8 mouse cellular contexts compared by ENCODE assay signal in genomic region chr19:42612654-42613053, GRCm38 (mm10). TPM values are rescaled to one million over a fixed set of nuclear protein-coding genes. Genes with fewer than 3 reads are reported as not detected.
DNase-seq lines count a peak whose midpoint lies in the region; ATAC-seq and TF ChIP-seq lines count a peak whose summit lies in the region.

Gene Loxl4 (minus strand): TSS chr19:42612813.

- DNase-seq in spleen, adult 18-20 months, result peak; percentile 16
- no peak for DNase-seq in spleen, postnatal 4 days (ENCODE audit: low spot score in 2 of 2)
- peak; percentile 58 for DNase-seq in lung, postnatal 0 days (ENCODE audit: low spot score)
- DNase-seq in layer of hippocampus, adult 11-12 months (ENCODE audit: low spot score), result no peak

- under 1% methylated on average over 37 of the region's 37 CpGs for WGBS in embryonic facial prominence, embryonic 13.5 days
- WGBS in heart, embryonic 12.5 days, result under 1% methylated on average over 37 of the region's 37 CpGs
- 1% methylated on average over 37 of the region's 37 CpGs for WGBS in kidney, embryonic 14.5 days
- 1% methylated on average over 34 of the region's 37 CpGs for WGBS in lung, postnatal 0 days
- WGBS in stomach, embryonic 15.5 days, result under 1% methylated on average over 35 of the region's 37 CpGs

- peaks cover 12% of the 10 kb centered on the region for H3K4me1 ChIP-seq in embryonic facial prominence, embryonic 13.5 days
- peaks cover 16% of the 10 kb centered on the region for H3K4me1 ChIP-seq in heart, embryonic 12.5 days (replicated peaks)
- H3K4me1 ChIP-seq in kidney, embryonic 14.5 days (ENCODE audit: control insufficient read depth, insufficient read depth, low read length), result no peaks in the 10 kb centered on the region
- no peaks in the 10 kb centered on the region for H3K4me1 ChIP-seq in lung, postnatal 0 days (ENCODE audit: insufficient read depth, low read depth, low read length)
- H3K4me1 ChIP-seq in stomach, embryonic 15.5 days, result peaks cover 13% of the 10 kb centered on the region; the same call in 1 of the 2 replicates

- no peak for TF ChIP-seq EP300 in lung, postnatal 0 days (IDR thresholded peaks at IDR 0.05)

- H3K9ac ChIP-seq in embryonic facial prominence, embryonic 13.5 days, result peak within 1 kb of the TSS; percentile 64
- peak within 1 kb of the TSS; percentile 33; the same call in 1 of the 2 replicates for H3K9ac ChIP-seq in heart, embryonic 12.5 days
- H3K9ac ChIP-seq in kidney, embryonic 14.5 days (ENCODE audit: low read depth, low read length), result peak within 1 kb of the TSS; percentile 53
- no peak within 1 kb of the TSS; the same call in 1 of the 2 replicates for H3K9ac ChIP-seq in lung, postnatal 0 days (replicated peaks; ENCODE audit: low read depth)
- H3K9ac ChIP-seq in stomach, embryonic 15.5 days, result peak within 1 kb of the TSS; percentile 1; the same call in 1 of the 2 replicates

- H3K9me3 ChIP-seq in embryonic facial prominence, embryonic 13.5 days, result no peaks in the 10 kb centered on the region
- H3K9me3 ChIP-seq in heart, embryonic 12.5 days (replicated peaks), result no peaks in the 10 kb centered on the region
- no peaks in the 10 kb centered on the region for H3K9me3 ChIP-seq in kidney, embryonic 14.5 days (ENCODE audit: control insufficient read depth, low read length)
- H3K9me3 ChIP-seq in lung, postnatal 0 days (ENCODE audit: low read length), result no peaks in the 10 kb centered on the region
- H3K9me3 ChIP-seq in stomach, embryonic 15.5 days, result no peaks in the 10 kb centered on the region

- H3K36me3 ChIP-seq in embryonic facial prominence, embryonic 13.5 days, result no peaks in the 10 kb centered on the region
- no peaks in the 10 kb centered on the region for H3K36me3 ChIP-seq in heart, embryonic 12.5 days
- H3K36me3 ChIP-seq in kidney, embryonic 14.5 days (ENCODE audit: control insufficient read depth, insufficient read depth, low read length), result no peaks in the 10 kb centered on the region
- H3K36me3 ChIP-seq in lung, postnatal 0 days (ENCODE audit: insufficient read depth, low read length), result no peaks in the 10 kb centered on the region
- H3K36me3 ChIP-seq in stomach, embryonic 15.5 days, result no peaks in the 10 kb centered on the region

- H3K4me3 ChIP-seq in embryonic facial prominence, embryonic 13.5 days, result peak within 1 kb of the TSS; percentile 45
- H3K4me3 ChIP-seq in heart, embryonic 12.5 days, result peak within 1 kb of the TSS; percentile 52
- H3K4me3 ChIP-seq in kidney, embryonic 14.5 days (ENCODE audit: low read length), result peak within 1 kb of the TSS; percentile 38
- H3K4me3 ChIP-seq in lung, postnatal 0 days (ENCODE audit: low read depth, low read length), result peak within 1 kb of the TSS; percentile 35
- peak within 1 kb of the TSS; percentile 43 for H3K4me3 ChIP-seq in stomach, embryonic 15.5 days (replicated peaks)

- no peak for ATAC-seq in embryonic facial prominence, embryonic 13.5 days (ENCODE audit: insufficient number of reproducible peaks, insufficient read depth, low FRiP score, low TSS enrichment, low read depth)
- ATAC-seq in heart, embryonic 12.5 days (ENCODE audit: insufficient number of reproducible peaks, low FRiP score), result peak; percentile 74; the same call in 1 of the 2 replicates
- peak; percentile 65 for ATAC-seq in kidney, embryonic 14.5 days (ENCODE audit: low FRiP score, low TSS enrichment)
- ATAC-seq in lung, postnatal 0 days, result peak; percentile 81
- ATAC-seq in stomach, embryonic 15.5 days (ENCODE audit: insufficient read depth, low FRiP score, low read depth), result peak; percentile 68

- H3K27ac ChIP-seq in embryonic facial prominence, embryonic 13.5 days, result no peak within 1 kb of the TSS
- no peak within 1 kb of the TSS for H3K27ac ChIP-seq in heart, embryonic 12.5 days (ENCODE audit: poor library complexity, severe bottlenecking)
- no peak within 1 kb of the TSS for H3K27ac ChIP-seq in kidney, embryonic 14.5 days (ENCODE audit: low read depth, low read length)
- H3K27ac ChIP-seq in lung, postnatal 0 days (ENCODE audit: low read length), result no peak within 1 kb of the TSS
- H3K27ac ChIP-seq in stomach, embryonic 15.5 days, result no peak within 1 kb of the TSS

- peak within 1 kb of the TSS; percentile 71 for H3K4me2 ChIP-seq in embryonic facial prominence, embryonic 13.5 days
- peak within 1 kb of the TSS; percentile 78 for H3K4me2 ChIP-seq in heart, embryonic 12.5 days
- peak within 1 kb of the TSS; percentile 75 for H3K4me2 ChIP-seq in kidney, embryonic 14.5 days (replicated peaks; ENCODE audit: low read depth, low read length)
- H3K4me2 ChIP-seq in lung, postnatal 0 days (replicated peaks; ENCODE audit: low read depth, low read length), result peak within 1 kb of the TSS; percentile 81
- H3K4me2 ChIP-seq in stomach, embryonic 15.5 days, result peak within 1 kb of the TSS; percentile 78

- H3K27me3 ChIP-seq in embryonic facial prominence, embryonic 13.5 days, result peaks cover 25% of the 10 kb centered on the region
- peaks cover 41% of the 10 kb centered on the region for H3K27me3 ChIP-seq in heart, embryonic 12.5 days (replicated peaks)
- no peaks in the 10 kb centered on the region; the same call in 1 of the 2 replicates for H3K27me3 ChIP-seq in kidney, embryonic 14.5 days (ENCODE audit: control insufficient read depth, insufficient read depth, low read length)
- H3K27me3 ChIP-seq in lung, postnatal 0 days (replicated peaks; ENCODE audit: insufficient read depth, low read length), result no peaks in the 10 kb centered on the region
- H3K27me3 ChIP-seq in stomach, embryonic 15.5 days (replicated peaks), result 0 out of 2 replicates have a peak, but pooled peaks cover 4% of the 10 kb centered on the region

- TF ChIP-seq CTCF in lung, postnatal 0 days (IDR thresholded peaks at IDR 0.05), result no peak

RNA-seq across cellular contexts. Expression of gene Loxl4, which starts in this region (rescaled TPM):
- 1.7 and 2.9 TPM in 2 replicates for polyA plus RNA-seq in embryonic facial prominence, embryonic 13.5 days (2015; fragmentation: Nextera tagmentation; extraction: Ambion mirVana)
- 0.18 and 0.27 TPM in 2 replicates for polyA plus RNA-seq in heart, embryonic 12.5 days (2016; fragmentation: Nextera tagmentation; extraction: Ambion mirVana)
- polyA plus RNA-seq in kidney, embryonic 14.5 days (2014; fragmentation: Nextera tagmentation; extraction: Ambion mirVana), result 0.93 and 1.9 TPM in 2 replicates
- polyA plus RNA-seq in lung, postnatal 0 days (2015; fragmentation: Nextera tagmentation; extraction: Ambion mirVana), result 0.60 and 0.64 TPM in 2 replicates
- 2.7 and 3.1 TPM in 2 replicates for polyA plus RNA-seq in stomach, embryonic 15.5 days (2015; fragmentation: Nextera tagmentation; extraction: Ambion mirVana)

Comparison
In these comparisons a context has a peak if more than half of its experiments do, and no peak if none do; other contexts are left out.
1. DNase-seq: peak in spleen, adult 18-20 months (2 of 2); none in spleen, postnatal 4 days (0 of 2) and layer of hippocampus, adult 11-12 months (single experiment).
2. Peak in ATAC-seq, H3K4me3 ChIP-seq, H3K9ac ChIP-seq and H3K4me2 ChIP-seq in heart, embryonic 12.5 days; RNA of the gene not detected or under 1 TPM.
3. Peak in DNase-seq, ATAC-seq, H3K4me3 ChIP-seq and H3K4me2 ChIP-seq in lung, postnatal 0 days; RNA of the gene not detected or under 1 TPM.
4. Peak in every context shown above with its lines, with median percentiles within 50 percentile points of each other: H3K4me2 ChIP-seq and H3K4me3 ChIP-seq.